Mouse (Mus musculus): ENCODE data around the gene Tlcd1.

The Tlcd1 gene

DNA sequence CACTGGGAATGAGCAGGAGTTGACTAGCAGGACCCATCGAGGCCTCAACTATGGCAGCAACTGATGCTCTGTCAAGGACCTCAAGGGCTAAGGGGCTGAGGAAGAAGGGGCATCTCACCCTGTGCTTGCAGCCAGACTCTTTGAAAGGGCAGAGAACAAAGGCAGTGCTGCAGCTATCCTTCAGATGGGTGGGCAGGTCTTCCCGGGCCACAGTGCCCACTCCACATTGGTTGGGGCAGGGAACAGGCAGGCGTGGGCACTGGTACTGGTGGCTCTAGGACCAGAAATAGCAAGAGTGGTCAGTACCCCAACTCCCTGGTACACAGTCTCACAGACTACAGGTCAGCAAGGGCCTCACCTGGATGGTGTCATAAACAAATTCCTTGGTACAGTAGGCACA is 15.8 kb upstream of the Tlcd1 start:
- in situ Hi-C loops (cut with MboI; ENCODE audit: unreplicated experiment in 2 of 2) = no loop called here

DNA sequence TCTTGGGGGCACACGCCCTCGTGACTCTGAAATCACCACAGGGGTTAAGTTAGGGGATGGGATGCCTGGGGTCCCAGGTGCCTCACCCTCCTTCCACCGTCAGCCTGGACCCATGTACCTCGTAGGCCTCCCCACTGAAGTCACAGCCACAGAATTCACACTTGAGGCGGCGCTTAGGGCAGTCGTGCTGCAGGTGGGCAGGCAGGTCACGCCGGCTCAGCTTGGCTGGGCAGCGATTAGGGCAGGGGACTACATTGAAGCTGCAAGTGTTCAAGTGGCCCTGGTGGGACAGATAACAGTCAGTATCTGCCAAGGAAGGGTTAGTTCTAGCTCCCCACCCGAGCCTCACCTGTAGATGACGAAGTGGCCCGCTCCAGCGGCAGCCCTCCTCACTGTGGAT is 15.3 kb upstream of the Tlcd1 start:
- in situ Hi-C loops (cut with MboI; ENCODE audit: unreplicated experiment in 2 of 2) = no loop called here

DNA sequence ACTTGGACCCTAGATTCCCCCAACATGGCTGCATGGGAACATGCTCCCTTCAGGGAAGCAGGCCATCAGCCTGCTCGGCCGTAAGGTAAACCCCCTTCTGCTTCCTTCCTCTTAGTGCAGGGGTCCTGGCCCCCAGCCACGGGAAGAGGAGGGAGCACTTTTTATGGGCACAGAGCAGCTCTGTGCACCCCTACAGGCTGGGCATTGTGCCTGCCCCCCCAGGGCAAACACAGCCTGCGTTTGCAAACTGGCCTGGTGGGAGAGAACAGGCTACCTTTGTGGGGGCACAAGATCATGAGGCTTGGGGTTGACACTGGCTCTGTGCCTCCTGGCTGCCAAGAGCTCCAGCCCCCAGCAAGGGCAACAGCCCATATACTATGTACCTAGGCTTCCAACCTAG is 14.5 kb upstream of the Tlcd1 start:
- in situ Hi-C loops (cut with MboI; ENCODE audit: unreplicated experiment in 2 of 2) = no loop called here

DNA sequence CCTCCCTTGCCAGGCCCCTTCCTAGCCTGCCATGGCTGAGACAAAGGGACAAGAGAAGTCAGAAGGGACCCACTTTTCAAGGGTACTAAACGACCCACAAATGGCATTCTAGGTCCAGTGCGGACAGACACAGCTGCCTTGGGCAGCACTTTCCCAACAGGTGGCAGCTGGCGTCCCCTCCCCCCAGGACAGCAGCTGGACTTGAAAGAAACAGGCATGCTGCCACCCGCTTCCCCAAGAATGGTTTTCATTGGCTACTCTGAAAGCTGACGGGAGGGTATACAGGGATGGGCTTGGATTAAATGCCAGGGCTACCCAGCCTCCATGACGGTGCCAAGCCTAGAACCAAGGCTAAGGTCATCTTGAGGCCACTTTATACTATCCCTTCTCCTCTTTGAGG is 14.0 kb upstream of the Tlcd1 start:
- in situ Hi-C loops (cut with MboI; ENCODE audit: unreplicated experiment in 2 of 2) = no loop called here

DNA sequence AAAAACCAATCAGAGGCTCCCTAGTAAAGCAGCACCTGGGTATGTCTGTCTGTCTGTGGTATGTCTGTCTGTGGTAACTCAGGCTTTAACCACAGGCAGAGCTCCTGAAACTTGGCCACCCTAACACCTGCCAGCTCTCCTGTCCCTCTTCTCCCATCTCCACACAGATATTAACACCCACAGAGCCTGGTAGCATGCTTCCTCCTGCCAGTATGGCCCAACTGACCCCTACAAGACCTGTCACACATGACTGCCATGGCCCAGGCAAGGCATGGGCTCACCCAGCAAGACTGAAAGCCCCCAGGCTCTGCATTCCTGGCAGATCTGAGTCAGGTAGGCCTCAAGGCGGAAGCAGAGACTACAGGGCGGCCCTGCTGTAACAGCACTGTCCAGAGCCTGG is 13.5 kb upstream of the Tlcd1 start:
- in situ Hi-C loops (cut with MboI; ENCODE audit: unreplicated experiment in 2 of 2) = no loop called here

DNA sequence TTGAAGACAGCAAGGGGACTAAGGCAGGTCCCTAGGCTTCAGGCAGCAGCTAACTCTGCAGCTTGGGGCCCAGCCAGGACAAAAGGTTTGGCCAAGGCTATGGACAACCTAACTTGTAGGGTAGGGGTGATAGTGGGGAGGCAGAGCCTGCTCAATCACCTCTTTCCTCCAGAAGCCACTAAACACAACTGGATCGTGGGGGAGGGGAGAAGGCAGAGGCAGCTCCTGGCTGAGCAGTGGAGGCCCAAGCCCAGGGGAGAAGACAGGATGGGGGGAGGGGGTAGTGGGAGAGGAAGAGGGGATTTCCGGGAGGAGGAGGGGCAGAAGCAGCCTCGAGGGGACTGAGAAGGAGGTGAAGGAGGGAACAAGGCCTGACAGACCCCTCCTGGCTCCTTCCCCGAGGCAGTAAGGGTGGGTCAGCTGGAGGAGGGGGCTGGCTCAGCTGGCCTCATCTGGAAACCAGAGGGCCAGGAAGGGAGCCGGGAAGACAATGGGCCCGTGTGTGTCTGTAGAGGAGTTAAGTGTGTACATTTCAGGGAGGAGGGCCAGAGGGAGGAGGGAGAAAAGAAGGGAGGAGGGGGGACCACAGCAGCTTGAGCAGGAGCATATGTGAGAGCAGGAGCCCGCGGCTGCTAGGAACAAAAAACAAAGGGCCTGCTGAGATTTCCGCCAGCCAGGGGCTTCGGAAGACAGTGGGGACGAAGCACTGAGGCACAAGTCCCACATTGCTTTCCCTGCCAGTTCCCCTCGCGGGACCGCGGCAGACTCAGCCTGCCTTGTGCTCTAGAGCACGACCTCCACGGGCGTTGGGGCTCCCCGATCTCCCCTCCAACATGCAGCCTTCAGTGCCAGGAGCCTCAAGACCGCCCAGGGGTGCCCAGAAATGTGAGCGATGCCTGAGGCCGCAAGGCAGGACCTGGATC is 12.6 kb upstream of the Tlcd1 start:
- in situ Hi-C loops (cut with MboI; ENCODE audit: unreplicated experiment in 2 of 2) = no loop called here

DNA sequence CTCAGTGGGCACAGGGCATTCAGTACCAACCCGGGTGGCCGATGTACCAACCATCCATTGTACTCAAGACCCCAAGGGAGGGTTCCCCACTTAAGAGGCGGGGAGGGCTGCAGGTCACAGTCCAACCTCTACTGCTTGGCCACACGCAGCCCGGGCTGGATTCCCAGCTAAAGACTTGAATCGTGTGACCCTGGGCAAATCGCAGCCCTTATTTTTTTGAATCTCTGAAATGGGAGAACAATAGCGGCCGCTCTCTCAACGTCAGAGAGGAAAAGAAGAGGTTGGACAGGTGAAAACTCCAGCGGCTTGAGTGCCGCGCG is 11.9 kb upstream of the Tlcd1 start:
- in situ Hi-C loops (cut with MboI; ENCODE audit: unreplicated experiment in 2 of 2) = no loop called here

DNA sequence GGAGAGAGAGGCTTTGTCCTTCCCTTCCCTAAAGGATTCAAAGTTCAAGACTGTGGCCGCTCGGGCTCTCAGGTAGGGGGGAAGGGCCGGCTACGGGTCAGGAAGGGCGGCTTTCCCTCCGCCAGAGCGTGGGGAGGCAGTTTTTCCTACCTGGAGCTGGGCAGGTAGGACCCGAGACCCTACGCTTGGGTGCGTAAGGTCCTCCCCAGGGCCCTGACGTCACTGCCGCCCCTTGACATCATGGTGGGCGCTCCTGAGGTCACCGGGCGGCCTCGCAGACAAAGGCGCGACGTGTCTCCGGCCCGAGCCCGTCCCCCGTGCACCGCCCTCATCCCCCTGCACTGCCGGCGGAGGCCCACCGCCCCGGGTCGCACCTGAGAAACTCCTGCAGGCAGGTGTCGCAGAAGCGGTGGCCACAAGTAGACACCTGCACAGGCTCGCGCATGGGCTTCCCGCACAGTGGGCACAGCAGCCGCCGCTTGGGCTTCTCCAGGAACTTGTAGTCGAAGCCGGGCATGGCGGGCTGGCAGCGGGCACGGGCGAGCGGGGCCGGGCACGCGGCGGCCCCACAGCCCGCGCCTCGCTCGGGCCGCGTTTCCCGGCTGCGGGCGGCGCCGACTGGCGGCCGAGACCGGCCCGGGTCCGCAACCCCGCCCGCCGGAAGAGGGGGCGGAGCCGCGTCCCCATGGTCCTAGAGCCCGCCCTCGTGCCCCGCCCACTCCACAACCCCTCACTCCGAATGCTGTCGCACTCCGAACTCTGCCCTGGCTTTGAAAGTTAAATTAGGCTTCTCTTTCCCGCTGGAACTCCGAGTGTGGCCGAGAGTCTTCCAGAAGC is 11.4 kb upstream of the Tlcd1 start, which contains the start of gene Traf4:
Traf4 (minus strand) TSS at position 666 of the 837 bp plus-strand sequence.
- in situ Hi-C loops (cut with MboI; ENCODE audit: unreplicated experiment in 2 of 2) = no loop called here

DNA sequence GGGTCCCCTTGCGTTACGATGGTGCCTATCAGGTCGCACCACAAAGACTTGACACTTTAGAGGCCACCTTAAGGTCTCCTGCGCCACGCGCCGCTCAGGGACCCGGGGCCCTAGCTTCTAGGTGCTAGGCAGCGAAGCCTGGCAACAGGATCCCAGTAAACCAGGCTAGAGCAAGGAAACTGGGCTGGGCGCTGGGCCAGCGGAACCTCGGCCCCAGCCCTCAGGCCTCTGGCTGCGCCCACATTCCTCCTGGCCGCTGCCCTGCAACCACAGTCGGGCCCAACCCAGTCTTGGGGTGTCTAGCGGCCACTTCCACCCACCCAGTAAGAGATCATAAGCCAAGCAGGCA is 10.8 kb upstream of the Tlcd1 start:
- in situ Hi-C loops (cut with MboI; ENCODE audit: unreplicated experiment in 2 of 2) = no loop called here

DNA sequence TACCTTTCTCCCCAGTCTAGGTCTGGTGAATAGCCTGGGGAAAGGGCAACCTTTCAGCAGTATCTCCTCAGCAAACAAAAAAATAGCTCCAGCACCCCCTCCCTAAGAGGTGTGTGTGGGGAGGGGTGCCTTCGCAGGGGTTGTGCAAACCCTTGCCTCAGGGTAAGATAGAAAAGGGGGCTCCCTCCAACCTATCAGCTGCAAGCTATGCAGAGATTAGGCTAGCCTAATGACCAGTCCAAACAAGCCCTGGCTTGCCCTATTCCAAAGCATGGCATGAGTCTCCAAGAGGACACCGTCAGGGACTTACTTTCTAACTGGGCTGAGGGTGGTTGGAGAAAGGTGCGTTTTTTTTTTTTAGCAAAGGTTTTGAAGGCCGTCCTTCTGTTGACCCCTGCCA is 10.3 kb upstream of the Tlcd1 start:
- in situ Hi-C loops (cut with MboI; ENCODE audit: unreplicated experiment in 2 of 2) = no loop called here

DNA sequence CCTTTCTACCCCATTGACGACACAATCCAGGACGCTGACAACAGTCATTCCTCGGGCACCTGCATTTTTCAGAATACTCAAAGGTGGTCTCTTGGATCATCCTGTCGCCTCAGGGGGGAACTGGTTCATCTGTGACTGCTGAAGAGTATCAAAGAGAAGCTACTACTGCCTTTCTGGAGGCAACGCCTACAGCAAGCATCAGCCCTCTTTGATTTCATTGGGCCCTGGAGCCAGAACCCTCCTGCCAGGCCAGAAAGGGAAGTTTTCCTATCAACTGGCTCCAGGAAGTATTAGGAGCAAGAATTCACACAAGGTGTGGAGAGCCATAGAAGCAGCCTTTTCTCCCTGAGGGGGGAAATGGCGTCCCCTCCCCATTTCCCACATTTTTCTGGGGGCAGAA is 9.9 kb upstream of the Tlcd1 start:
- in situ Hi-C loops (cut with MboI; ENCODE audit: unreplicated experiment in 2 of 2) = no loop called here

DNA sequence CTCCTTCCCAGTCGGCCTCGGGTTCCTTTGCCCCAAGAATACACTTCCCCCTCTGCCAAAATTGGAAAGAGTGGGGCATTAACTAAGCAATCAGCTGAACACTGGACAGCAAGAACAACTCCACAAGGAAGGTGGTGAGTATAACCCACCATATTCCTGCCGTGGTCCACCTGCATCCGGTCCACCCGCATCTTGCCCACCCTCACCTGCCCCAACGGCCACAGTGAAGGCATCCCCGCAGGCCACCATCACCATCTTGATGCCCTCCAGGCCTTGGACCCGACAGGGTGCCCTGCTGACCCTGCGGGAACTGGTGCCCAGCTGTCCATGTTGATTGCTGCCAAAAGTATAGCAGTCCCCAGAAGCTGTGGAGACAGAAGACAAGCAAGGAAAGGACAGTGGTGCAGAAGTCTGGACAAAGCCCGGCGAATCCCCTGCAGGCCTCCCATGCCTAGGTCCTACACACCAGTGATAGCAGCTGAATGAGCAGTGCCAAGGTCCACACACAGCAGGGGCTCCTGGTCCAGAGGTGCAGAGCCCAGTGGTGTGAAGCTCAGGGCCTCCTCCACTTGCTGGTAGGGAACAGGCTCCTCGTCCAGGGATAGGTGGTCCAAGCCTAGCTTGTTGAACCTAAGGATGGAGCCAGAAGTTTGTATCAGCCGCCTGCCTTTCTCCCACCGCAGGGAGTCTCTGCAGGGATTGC is 9.1 kb upstream of the Tlcd1 start:
- in situ Hi-C loops (cut with MboI; ENCODE audit: unreplicated experiment in 2 of 2) = no loop called here

DNA sequence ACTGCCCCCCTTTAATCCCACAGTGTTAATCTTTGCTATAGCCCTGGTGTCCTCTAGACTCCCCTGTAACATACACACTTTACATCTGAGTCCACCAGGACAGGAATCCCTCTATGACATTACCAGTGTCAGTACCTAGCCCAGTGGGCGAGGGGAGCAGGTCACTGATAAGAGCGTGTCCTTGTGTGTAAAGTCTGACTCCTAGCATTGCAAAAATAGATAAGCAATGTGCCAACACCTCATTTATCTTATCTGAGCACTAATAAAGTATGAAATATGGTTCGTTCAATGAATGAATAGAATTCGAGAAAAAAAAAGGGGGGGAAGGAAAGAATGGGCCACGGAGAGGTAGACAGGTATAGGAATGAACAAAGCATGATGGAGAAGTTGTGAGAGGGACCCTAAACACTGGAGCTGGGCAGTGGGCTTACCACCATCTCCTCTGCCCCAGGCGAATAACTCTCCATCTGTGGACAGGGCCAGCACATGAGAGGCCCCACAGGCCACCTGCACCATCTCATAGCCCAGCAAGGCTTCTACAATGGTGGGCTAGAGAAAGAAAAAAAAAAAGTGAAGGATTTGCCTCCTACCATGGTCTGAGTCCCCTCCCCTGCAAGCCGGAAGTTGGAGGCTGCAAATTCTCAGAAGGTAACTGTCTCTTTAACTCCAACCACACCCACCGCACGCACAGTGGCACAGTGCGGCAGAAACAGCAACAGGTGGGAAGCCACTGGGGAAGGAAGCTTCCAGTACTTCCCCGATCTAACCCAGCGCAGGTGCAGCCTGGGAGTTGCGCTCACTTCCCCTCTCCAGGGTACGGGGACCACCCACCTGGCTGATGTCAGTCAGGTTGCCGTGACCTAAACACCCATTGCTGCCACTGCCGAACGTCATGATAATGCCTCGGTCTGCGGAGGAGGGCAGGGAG is 7.7 kb upstream of the Tlcd1 start:
- in situ Hi-C loops (cut with MboI; ENCODE audit: unreplicated experiment in 2 of 2) = no loop called here

DNA sequence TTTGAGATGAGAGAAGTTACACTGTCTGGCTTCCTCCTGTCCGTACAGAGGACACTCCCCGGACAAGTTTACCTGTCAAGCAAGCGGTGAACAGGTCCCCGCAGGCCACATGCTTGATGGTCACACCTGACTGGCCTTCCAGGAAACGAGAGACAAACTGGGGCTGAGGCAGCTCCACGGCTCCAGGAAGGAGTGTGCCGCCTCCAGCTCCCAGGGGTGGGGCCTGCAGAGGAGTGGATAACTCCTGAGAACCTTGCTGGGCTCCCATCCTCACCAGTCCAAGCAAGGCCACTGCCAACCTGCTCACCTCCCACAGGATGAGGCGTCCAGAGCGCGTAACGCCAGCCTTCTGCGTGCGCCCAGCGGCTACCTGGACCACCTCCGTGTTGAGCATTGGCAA is 6.2 kb upstream of the Tlcd1 start:
- in situ Hi-C loops (cut with MboI; ENCODE audit: unreplicated experiment in 2 of 2) = loop anchor here (5.0 to 10.0 kb wide), 2 partner anchors 113 to 346 kb away; no protein-coding TSS in a partner anchor

DNA sequence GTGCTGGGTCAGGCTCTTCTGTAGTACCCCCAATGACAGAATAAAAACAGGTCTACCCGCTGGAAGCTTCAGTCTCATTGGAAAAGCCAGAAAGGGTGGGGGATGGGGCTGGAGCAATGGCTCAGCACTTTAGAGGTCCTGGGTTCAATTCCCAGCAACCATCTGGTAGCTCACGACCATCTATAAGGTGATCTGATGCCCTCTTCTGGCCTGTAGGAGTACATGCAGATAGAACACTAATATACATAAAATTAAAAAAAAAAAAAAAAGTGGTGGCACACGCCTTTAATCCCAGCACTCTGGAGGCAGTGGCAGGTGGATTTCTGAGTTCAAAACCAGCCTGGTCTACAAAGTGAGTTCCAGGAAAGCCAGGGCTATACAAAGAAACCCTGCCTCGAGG is 5.2 kb upstream of the Tlcd1 start:
- in situ Hi-C loops (cut with MboI; ENCODE audit: unreplicated experiment in 2 of 2) = loop anchor here (5.0 to 10.0 kb wide), 2 partner anchors 114 to 347 kb away; no protein-coding TSS in a partner anchor

DNA sequence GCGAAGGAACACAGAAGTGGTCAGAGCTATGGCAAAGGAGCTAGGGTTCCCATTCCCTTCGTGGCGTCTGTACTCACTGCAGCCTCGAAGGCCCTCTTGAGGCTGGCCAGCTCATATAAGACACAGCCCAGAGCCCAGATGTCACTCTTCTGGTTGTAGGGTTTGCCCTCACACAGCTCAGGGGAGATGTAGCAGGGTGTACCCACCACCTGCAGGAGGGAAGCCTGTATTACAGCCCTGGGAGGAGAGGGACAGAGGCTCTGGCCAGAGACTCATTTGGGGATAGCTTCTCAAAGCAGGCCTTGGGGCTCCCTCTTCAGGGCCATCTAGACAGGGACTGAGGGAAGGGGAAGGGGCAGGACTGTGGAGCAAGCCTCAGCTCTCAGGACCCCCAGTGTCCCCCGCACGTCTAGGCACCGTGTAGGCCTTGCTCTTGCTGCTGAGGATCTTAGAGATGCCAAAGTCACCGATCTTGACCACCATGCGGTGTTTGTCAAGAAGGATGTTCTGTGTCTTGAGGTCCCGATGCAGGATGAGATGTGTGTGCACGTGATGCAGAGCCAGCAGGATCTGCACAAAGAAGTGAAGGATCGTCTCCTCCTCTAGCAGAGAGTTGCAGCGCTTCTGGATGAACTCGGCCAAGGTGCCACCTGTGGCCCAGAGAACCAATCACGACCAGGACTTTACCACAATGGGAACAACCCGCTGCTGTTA is 4.3 kb upstream of the Tlcd1 start:
- in situ Hi-C loops (cut with MboI; ENCODE audit: unreplicated experiment in 2 of 2) = loop anchor here (5.0 to 10.0 kb wide), 2 partner anchors 115 to 347 kb away; no protein-coding TSS in a partner anchor

DNA sequence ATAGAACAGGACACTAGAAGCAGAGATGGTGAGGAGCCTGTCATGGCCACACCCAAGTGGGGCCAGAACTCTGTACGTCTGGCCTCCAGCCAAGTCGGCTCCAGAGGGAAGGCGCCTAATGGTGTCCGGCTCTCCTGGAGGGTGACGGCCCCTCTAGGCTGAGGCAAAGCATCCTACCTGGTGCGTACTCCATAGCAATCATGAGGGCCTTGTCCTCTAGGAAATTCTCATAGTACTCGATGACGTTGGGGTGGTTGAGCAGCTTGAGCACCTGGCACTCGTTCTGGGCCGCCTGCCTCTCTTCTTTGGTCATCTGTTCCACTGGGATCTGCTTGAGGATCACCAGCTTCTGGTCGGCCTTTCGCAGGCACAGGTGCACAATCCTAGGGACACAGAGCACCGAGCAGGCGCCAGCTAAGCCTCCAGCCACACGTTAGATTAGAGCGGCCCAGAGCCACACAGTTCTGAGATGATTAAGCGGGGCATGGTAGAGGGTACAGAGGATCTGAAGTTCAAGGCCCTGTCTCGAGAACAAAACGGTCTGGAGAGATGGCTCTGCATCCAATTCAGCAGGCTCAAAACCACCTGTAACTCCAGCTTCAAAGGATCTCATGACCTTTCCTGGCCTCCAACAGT is 3.6 kb upstream of the Tlcd1 start:
- in situ Hi-C loops (cut with MboI; ENCODE audit: unreplicated experiment in 2 of 2) = loop anchor here (5.0 to 10.0 kb wide), 2 partner anchors 116 to 348 kb away; no protein-coding TSS in a partner anchor

DNA sequence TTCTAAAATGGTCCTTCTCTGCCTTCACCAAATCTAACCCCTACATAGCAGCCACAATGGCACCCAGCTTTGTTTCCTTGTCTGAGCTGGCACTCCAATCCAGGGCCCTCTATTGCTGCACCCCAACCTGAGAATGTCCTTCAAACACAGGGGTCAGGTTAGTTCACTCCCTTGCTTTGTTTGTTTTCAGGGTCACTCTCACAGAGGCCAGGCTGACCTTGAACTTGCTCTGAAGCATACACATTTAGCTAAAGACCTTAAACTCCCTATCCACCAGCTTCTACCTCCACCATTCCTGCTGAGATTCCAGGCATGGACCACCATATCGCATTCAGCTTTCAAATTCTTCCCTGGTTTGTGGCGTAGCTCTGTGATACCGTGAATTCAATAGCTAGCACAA is 2.0 kb upstream of the Tlcd1 start:
- in situ Hi-C loops (cut with MboI; ENCODE audit: unreplicated experiment in 2 of 2) = loop anchor here (5.0 to 10.0 kb wide), 2 partner anchors 117 to 350 kb away; no protein-coding TSS in a partner anchor

Data from v-Abl transformed pro-B cells (cell line).